Mouse (Mus musculus) heart, postnatal 10 days (tissue): ENCODE data around the gene Spata31. TPM values are rescaled to one million over a fixed set of nuclear protein-coding genes. Genes with fewer than 3 reads are reported as not detected.

Source experiments
- DNase-seq, 2 experiments: peaks; one replicate each; pipeline ENCODE4 v3.0.0; 2021
- intact Hi-C: fragments of 180-260 bp; cut with DNase I; formaldehyde crosslinking; loops from one replicate; pipeline ENCODE4 v1.15.1; 2025
- total RNA-seq, 2 experiments: library from RNA; stranded (reverse); gene quantifications; 2 replicates each; pipeline ENCODE4 v1.2.3; 2021

The Spata31 gene
- not detected for total RNA-seq

DNA sequence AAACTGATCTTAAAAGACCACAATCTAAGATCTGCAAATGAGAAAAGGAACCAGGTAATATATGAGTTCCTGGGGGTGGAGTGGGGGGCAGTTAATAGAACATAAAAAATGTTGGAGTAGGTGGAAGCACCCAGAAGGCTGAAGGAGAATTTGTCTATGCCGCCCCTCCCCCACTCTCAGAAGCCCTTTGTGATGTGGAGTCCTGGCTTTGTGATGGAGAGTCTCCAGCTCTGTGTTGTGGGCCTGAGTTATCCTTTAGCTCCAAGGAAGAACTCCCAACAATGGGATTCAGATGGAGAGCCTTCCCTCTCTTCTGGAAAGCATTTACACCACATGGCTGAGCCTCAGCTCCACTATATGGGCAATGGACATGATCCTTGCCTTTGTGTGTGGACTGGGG is at the start of gene Spata31:
Spata31 (plus strand) TSS at position 216 of the 400 bp plus-strand sequence.
- no peak for DNase-seq
- intact Hi-C loops, result no loop called here

GRCm38 (mm10) chr13:64903132-64903531 is 14.1 kb upstream of the Spata31 start:
- DNase-seq, result no peak
- intact Hi-C loops, result no loop called here

GRCm38 (mm10) chr13:64903585-64904208 is 13.5 kb upstream of the Spata31 start, which contains the start of gene Cntnap3:
Cntnap3 (minus strand) TSS chr13:64903955.
- intact Hi-C loops, result no loop called here
- DNase-seq, result peak in 1 of 2 experiments; percentile 7

Other genes with a start within 250 kb of the Spata31 start
- gene Cntnap3, start 13.5 kb upstream of the Spata31 start, total RNA-seq, result under 1 TPM in 1 of 2 experiments, not detected in 1; 0.12 TPM
- gene Spata31d1c, start 115.7 kb downstream of the Spata31 start, total RNA-seq, result not detected
- not detected for gene Prss47, start 135.4 kb downstream of the Spata31 start, total RNA-seq
- gene Mfsd14b, start 195.6 kb downstream of the Spata31 start, total RNA-seq, result 10 to 100 TPM; 26.8 to 27.9 TPM
- gene Olfr465-ps1, start 220.7 kb downstream of the Spata31 start, total RNA-seq, result not detected
- gene Olfr466, start 232.8 kb downstream of the Spata31 start, total RNA-seq, result not detected